Mouse (Mus musculus) left cerebral cortex, postnatal 36 days (tissue): Measurements from ENCODE around the gene Dkkl1. TPM values are rescaled to one million over a fixed set of nuclear protein-coding genes. Genes with fewer than 3 reads are reported as not detected.

Experiments used
- DNase-seq, 2 experiments: peaks; one replicate each; pipeline ENCODE4 v3.0.0; 2021 to 2022; ENCODE audit warnings: low spot score in 2 of 2, mixed read lengths in 1 of 2
- intact Hi-C: fragments of 180-260 bp; cut with DNase I; formaldehyde crosslinking; loops from one replicate; pipeline ENCODE4 v1.15.1; 2025
- total RNA-seq, 2 experiments: library from RNA; stranded (reverse); gene quantifications; 2 replicates each; pipeline ENCODE4 v1.2.3; 2021

The Dkkl1 gene
- total RNA-seq, 2 experiments from 2014 or later: 25.9 to 29.9 TPM

GRCm38 (mm10) chr7:45231941-45232340 lies 20.0 kb upstream of the Dkkl1 start:
- no peak for DNase-seq
- intact Hi-C loops: loop anchor here (2.0 kb wide), 2 partner anchors 41 to 65 kb away; no protein-coding TSS in a partner anchor

- no peak for DNase-seq
- intact Hi-C loops: no loop called here
Observed at GRCm38 (mm10) chr7:45231192-45231591, 19.2 kb upstream of the Dkkl1 start.

DNA sequence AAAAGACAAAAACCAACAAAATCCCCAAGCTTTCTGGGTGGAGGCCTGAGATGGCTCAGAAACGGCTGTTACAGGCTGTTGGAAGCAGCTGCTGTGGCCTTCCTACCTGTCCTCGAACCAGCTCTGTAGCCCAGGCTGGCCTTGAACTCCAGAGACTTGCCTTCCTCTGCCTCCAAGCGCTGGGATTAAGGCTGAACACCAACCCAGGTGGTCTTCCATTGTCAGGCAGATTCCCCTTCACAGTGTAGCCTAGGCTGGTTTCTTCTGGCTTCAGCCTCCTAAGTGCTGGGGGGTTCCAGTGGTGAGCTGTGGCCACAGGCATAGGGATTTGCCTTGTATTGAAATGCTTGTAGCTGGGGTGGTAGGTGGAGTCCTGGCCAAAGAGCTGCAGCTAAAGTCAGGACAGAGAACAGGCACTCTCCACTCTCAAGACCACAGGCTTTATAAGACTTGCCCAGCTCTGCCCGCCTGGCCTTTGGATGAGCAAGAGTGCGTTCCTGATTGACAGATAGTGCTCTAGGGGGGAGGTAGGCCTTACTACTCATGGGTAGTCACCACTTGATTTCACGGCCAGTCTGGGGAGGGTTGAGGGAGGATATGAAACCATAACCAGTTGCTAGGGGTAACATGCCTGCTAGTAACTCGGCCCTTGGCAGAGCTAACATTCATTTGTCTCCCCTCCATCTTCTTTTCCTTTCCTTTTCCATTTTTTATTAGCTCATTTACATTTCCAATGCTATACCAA lies 17.7 kb upstream of the Dkkl1 start:
- no peak for DNase-seq

GRCm38 (mm10) chr7:45229046-45229445 lies 17.1 kb upstream of the Dkkl1 start:
- intact Hi-C loops: no loop called here
- no peak for DNase-seq

More for the DNA sequence above, 17.7 kb upstream of the Dkkl1 start:
- intact Hi-C loops: no loop called here

DNA sequence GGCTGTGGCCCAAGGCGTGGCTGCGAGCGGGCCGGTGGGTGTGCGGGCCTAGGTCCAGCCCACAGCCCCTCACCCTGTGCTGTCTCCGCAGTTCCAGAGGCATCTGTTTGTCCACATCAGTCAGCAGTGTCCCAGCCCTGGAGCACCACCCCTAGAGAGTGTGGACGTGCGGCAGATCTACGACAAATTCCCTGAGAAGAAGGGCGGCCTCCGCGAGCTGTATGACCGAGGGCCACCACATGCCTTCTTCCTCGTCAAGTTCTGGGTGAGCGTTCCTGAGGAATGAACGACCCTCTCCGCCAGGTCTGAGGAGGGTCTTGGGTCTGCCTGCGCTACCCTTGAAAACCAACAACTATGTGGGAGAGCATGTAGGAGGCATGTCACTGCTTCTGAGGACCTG lies 16.6 kb upstream of the Dkkl1 start:
- intact Hi-C loops: no loop called here
- no peak for DNase-seq

GRCm38 (mm10) chr7:45226421-45226820 lies 14.5 kb upstream of the Dkkl1 start:
- no peak for DNase-seq
- intact Hi-C loops: no loop called here

DNA sequence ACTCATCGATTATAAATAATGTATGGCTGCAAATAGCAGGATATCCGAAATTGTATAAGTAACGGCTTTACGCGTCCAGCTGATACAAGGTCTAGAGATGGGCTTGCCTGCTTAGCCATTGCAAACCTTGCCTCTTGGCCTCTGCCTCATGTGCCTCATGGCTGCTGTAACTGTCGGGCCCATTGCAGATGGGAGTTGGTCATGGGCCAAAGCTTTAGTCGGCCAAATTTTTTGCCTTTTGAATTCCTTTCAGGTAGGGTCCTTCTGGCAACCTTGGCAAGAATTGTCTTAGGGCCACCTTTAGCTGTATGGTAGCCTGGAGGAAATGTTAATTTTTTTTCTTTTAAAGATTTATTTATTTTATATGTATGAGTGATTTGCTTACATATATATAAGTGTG lies 12.9 kb upstream of the Dkkl1 start:
- intact Hi-C loops: no loop called here

DNA sequence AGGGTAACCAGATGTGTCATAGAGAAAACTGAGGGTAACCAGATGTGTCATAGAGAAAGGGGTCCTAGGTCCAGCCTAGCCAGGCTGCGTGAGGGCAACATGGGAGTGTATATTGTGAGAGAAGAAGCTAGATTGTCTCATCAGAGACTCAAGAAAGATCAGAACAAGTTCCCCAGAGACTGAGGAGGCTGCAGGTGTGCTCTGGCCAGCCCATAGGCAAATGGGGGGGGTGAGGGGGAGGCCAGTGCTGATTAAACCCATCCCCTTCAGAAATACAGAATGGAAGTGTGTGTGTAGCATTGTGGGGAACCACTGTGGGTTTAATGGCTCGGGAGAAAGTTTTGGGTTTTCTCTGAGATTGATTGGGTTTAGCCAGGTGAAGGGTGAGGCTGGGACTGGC lies 9.7 kb upstream of the Dkkl1 start:
- no peak for DNase-seq
- intact Hi-C loops: no loop called here

More for the DNA sequence above, 12.9 kb upstream of the Dkkl1 start:
- DNase-seq: no peak

DNA sequence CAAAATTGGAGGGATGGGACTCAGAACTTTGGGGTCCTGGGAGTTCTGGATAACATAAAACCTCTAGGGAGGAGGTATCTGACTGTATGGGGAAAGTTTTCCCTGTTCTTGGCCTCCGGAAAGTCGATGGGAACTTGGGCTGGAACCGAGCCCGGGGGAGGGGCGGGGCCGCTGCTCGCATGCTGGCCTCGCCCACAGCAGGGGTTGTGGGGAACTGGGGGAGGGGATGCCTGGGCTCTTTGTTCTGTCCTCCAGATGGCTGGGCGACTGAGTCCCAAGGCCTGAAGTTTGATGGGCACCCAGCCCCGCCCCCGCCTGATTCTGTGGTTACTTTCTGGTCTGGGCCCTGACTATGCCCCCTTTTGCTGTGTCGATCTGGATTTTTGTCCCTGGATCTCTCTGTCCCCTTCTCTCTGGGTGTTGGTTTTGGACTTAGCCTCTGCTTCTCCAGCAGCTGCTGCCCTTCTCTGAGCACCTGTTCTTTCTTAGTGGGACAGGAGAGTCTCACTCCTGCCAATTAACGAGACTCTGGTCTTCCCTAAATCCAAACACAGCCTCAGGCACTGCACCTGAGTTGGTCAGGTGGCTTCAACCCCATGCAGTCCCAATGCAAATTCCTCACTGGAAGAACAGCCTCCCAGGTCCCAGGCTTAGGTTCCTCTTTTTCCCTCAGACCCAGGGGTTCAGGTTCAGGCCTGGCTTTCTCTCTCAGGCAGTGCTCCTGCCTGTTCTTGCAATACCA lies 4.7 kb upstream of the Dkkl1 start:
- no peak for DNase-seq
- intact Hi-C loops: no loop called here

- DNase-seq: no peak
- intact Hi-C loops: no loop called here
Observed at GRCm38 (mm10) chr7:45215673-45216441, 3.9 kb upstream of the Dkkl1 start, which contains the start of gene Tead2. TSS of gene Tead2 (plus strand) at chr7:45215753.

DNA sequence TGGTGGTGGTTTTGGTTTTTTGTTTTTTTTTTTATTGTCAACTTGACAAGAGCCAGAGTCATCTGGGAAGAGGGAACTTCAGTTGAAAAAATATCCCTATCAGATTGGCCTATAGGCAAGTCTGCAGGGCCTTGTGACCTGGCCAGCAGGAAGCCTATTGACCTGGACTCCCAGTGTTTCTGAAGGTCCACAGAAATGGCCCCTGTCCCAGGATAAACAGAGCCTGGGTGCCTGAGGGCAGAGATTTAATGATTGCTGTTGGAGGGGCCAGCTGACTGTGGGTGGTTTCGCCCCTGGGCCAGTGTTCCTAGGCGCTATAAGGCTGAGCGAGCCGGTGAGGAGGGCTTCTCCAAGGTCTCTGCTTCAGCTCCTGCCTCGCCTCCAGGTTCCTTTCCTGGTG lies 1.8 kb upstream of the Dkkl1 start:
- DNase-seq: no peak

DNA sequence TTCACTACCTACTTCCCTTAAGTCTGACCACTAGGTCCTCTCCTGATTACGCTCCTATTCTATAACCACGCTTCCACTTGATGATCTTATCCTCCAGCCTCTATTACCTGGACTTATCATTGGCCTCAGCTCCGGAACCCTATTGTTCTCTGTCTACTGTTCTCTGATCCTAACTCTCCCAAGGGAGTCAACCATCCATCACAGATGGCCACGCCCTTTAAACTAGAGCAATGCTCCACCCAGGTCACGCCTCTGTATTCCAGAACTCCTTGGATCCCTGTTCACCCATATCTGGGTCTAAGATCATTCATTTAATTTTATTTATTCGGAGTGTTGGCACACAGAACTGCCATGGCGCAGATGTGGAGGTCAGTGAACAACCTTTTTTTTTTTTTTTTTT lies 409 bp upstream of the Dkkl1 start:
- intact Hi-C loops: no loop called here

More for the DNA sequence above, 1.8 kb upstream of the Dkkl1 start:
- intact Hi-C loops: no loop called here

DNA sequence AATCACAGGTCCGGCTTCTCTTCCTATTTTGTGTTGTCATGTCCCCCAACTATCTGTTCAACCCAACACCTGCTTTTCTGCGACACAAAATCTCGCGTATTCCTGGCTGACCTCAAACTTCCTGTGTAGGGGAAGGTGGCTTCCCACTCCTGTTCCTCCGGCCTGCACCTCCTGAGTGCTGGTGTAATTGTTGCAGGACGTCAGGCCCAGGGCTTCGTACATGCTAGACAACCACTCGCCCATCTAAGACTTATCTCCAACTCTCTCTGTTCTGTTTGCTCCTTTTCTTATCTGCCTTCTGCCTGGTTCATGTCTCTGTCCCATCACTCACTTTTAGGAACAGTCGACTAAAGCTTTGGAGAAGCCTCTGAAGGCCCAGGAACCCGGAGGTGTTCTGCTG lies 877 bp downstream of the Dkkl1 start:
- intact Hi-C loops: no loop called here
- no peak for DNase-seq

More for the DNA sequence above, 409 bp upstream of the Dkkl1 start:
- DNase-seq: no peak

- intact Hi-C loops: no loop called here
- DNase-seq: no peak
Observed at GRCm38 (mm10) chr7:45208260-45208659, 3.7 kb downstream of the Dkkl1 start.

GRCm38 (mm10) chr7:45204380-45205143 lies 7.4 kb downstream of the Dkkl1 start, which contains the start of gene Ccdc155:
TSS of gene Ccdc155 (minus strand) at chr7:45204892.
- DNase-seq: peak; percentile 90 to 91
- intact Hi-C loops: no loop called here

GRCm38 (mm10) chr7:45202654-45203053 lies 9.3 kb downstream of the Dkkl1 start:
- intact Hi-C loops: no loop called here
- DNase-seq: no peak

DNA sequence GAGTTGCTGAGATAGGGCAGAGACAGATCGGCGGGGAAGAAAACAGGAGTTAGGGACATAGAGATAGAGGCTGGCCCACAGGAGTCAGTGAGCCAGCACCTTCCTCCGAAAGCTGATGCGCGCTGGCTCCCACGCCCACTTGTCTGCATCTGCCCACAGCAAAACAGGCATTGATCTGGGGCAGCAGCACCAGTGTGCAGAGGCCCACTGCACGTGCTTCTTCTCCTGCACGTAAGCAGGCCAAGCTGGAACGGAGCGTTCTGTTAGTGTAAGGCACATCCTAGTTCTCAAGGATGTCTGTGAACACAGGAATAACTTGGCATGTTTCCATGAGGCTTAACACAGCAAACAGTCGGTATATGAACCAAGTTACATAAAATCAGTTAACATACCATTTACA lies 13.0 kb downstream of the Dkkl1 start:
- DNase-seq: peak; percentile 64 to 75
- intact Hi-C loops: no loop called here

GRCm38 (mm10) chr7:45198435-45198834 lies 13.5 kb downstream of the Dkkl1 start:
- intact Hi-C loops: no loop called here
- peak; percentile 69 to 75 for DNase-seq

- intact Hi-C loops: loop anchor here (2.0 kb wide), 1 partner anchor 34 kb away; the partner anchor contains the start of gene Slc17a7
- no peak for DNase-seq
Observed at GRCm38 (mm10) chr7:45196994-45197393, 15.0 kb downstream of the Dkkl1 start.
